Comparison of ENCODE assay signal across 16 mouse cellular contexts in genomic region chr13:67742941-67743340, GRCm38 (mm10). TPM values are rescaled to one million over a fixed set of nuclear protein-coding genes. Genes with fewer than 3 reads are reported as not detected.
"Had no signal": no experiment of that assay in that cellular context is flagged by ENCODE, and none has a peak within 500 bp of the region (broad histone marks: within the 10 kb centered on the region; RNA-seq: fewer than 3 reads in every experiment).

No protein-coding gene starts in this region.

- ATAC-seq: liver, postnatal 0 days; midbrain, embryonic 13.5 days; midbrain, embryonic 15.5 days had no signal

- DNase-seq: liver, postnatal 0 days; lung, embryonic 14.5 days; lung, postnatal 10 days; lung, postnatal 4 days; right cerebral cortex, postnatal 14 days; thymus, adult 2 months; thymus, postnatal 25 days had no signal

- H3K9ac ChIP-seq: liver, embryonic 15.5 days; liver, postnatal 0 days; lung, embryonic 14.5 days; midbrain, embryonic 13.5 days; midbrain, embryonic 15.5 days; neural tube, embryonic 12.5 days; stomach, embryonic 15.5 days had no signal

- H3K27ac ChIP-seq: liver, embryonic 15.5 days; midbrain, embryonic 13.5 days; midbrain, embryonic 15.5 days; neural tube, embryonic 12.5 days; stomach, embryonic 15.5 days; stomach, postnatal 0 days had no signal

- H3K27me3 ChIP-seq: liver, embryonic 15.5 days; megakaryocyte, embryonic 14.5 days; midbrain, embryonic 13.5 days; midbrain, embryonic 15.5 days; neural tube, embryonic 12.5 days; stomach, embryonic 15.5 days had no signal

- H3K4me1 ChIP-seq: liver, embryonic 15.5 days; megakaryocyte, embryonic 14.5 days; midbrain, embryonic 13.5 days; midbrain, embryonic 15.5 days; neural tube, embryonic 12.5 days; stomach, embryonic 15.5 days had no signal

- H3K4me3 ChIP-seq: liver, embryonic 15.5 days; megakaryocyte, embryonic 14.5 days; midbrain, embryonic 13.5 days; midbrain, embryonic 15.5 days; neural tube, embryonic 12.5 days; stomach, embryonic 15.5 days had no signal

- H3K4me2 ChIP-seq: liver, embryonic 15.5 days; lung, embryonic 14.5 days; midbrain, embryonic 11.5 days; midbrain, embryonic 13.5 days; midbrain, embryonic 15.5 days; neural tube, embryonic 12.5 days; stomach, embryonic 15.5 days had no signal

- H3K9me3 ChIP-seq: liver, embryonic 15.5 days; midbrain, embryonic 15.5 days; stomach, embryonic 15.5 days had no signal

RNA-seq across cellular contexts. Expression of gene Zfp493, which starts 36.6 kb away (rescaled TPM):
- total RNA-seq: monocyte, adult 5-6 weeks had no signal
